Mouse (Mus musculus): ENCODE measurements around the gene Ptx4. TPM values are rescaled to one million over a fixed set of nuclear protein-coding genes. Genes with fewer than 3 reads are reported as not detected.
A peak's percentile ranks its signal among the peaks of the same experiment; 100 is the strongest.
"Not testable (repeated sequence)": the region's sequence is repeated elsewhere in the genome, so short reads cannot be mapped to it uniquely, and the experiment has no call there.

Gene Ptx4
- polyA plus RNA-seq, 1 experiment from 2014 or later: not detected

- not testable (repeated sequence) for H3K4me3 ChIP-seq (replicated peaks; ENCODE audit: low read depth, low read length); H3K27ac ChIP-seq (replicated peaks; ENCODE audit: low read depth, low read length); DNase-seq; H3K4me2 ChIP-seq (ENCODE audit: low read length); H3K9me3 ChIP-seq (ENCODE audit: control insufficient read depth, low read length); H3K36me3 ChIP-seq (ENCODE audit: control insufficient read depth, insufficient read depth, low read length); H3K4me1 ChIP-seq (ENCODE audit: control insufficient read depth, insufficient read depth, low read length); ATAC-seq (ENCODE audit: low FRiP score, low TSS enrichment); H3K27me3 ChIP-seq (ENCODE audit: control insufficient read depth, insufficient read depth, low read length); H3K9ac ChIP-seq (replicated peaks; ENCODE audit: low read length)
- WGBS: 70% methylated on average over 3 of the region's 3 CpGs
Measured at GRCm38 (mm10) chr17:25125442-25126060, 5.0 kb downstream of the Ptx4 start.

DNA sequence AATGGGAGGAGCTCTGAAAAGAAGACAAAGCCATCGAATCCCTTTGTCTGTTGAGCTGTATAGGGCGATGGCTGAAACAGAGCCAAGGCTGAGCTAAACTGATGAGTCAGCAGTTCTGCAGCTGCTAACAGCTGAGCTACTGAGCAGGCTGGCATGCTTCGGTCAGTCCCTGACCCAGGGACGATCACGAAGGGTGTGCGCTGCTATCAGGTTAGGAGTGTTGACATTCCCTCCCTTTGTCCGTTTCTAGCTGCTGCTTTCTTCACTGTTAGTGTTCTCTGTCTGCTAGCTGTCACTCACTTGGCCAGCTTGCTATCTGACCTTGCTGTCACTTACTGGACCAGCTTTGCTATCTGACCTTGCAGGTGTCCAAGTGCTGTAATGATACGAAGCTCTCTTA is 6.5 kb downstream of the Ptx4 start:
- Histone ChIP-seq H3K4me2 (ENCODE audit: low read length) (no peak overlapping the region), H3K4me3 (replicated peaks; ENCODE audit: low read depth, low read length) (no peak overlapping the region), H3K9me3 (ENCODE audit: control insufficient read depth, low read length) (no peaks in the 10 kb centered on the region), H3K27ac (replicated peaks; ENCODE audit: low read depth, low read length) (no peak overlapping the region), H3K27me3 (ENCODE audit: control insufficient read depth, insufficient read depth, low read length) (no peaks in the 10 kb centered on the region; the same call in 1 of the 2 replicates), H3K9ac (replicated peaks; ENCODE audit: low read length) (no peak overlapping the region; the same call in 1 of the 2 replicates), H3K4me1 (ENCODE audit: control insufficient read depth, insufficient read depth, low read length) (no peaks in the 10 kb centered on the region), H3K36me3 (ENCODE audit: control insufficient read depth, insufficient read depth, low read length) (no peaks in the 10 kb centered on the region)
- peak; percentile 14 for DNase-seq
- 66% methylated on average over 8 of the region's 8 CpGs for WGBS
- no peak for ATAC-seq (ENCODE audit: low FRiP score, low TSS enrichment)

DNA sequence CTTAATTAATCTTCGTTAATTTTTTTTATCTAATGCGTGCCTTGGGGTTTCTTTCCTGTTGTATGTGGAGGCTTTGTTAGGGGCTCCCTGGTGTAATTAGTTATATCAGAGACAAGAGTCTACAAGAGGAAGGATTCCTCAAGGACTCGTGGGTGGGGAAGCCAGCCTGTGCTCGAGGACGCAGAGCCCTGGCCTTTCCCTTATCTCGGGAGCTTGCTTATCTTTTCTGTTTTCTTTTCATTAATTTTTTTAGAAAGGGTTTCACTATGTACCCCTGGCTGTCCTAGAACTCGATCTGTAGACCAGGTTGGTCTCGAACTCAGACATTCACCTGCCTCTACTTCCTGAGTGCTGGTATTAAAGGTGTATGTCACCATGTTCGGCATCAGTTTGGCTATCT is 7.1 kb downstream of the Ptx4 start:
- Histone ChIP-seq H3K36me3 (ENCODE audit: control insufficient read depth, insufficient read depth, low read length) (no peaks in the 10 kb centered on the region), H3K27ac (replicated peaks; ENCODE audit: low read depth, low read length) (no peak overlapping the region), H3K4me3 (replicated peaks; ENCODE audit: low read depth, low read length) (no peak overlapping the region), H3K4me1 (ENCODE audit: control insufficient read depth, insufficient read depth, low read length) (no peaks in the 10 kb centered on the region), H3K9me3 (ENCODE audit: control insufficient read depth, low read length) (no peaks in the 10 kb centered on the region), H3K9ac (replicated peaks; ENCODE audit: low read length) (no peak overlapping the region), H3K4me2 (ENCODE audit: low read length) (no peak overlapping the region), H3K27me3 (ENCODE audit: control insufficient read depth, insufficient read depth, low read length) (no peaks in the 10 kb centered on the region; the same call in 1 of the 2 replicates)
- WGBS: 83% methylated on average over 9 of the region's 9 CpGs
- no peak for ATAC-seq (ENCODE audit: low FRiP score, low TSS enrichment)
- DNase-seq: no peak

DNA sequence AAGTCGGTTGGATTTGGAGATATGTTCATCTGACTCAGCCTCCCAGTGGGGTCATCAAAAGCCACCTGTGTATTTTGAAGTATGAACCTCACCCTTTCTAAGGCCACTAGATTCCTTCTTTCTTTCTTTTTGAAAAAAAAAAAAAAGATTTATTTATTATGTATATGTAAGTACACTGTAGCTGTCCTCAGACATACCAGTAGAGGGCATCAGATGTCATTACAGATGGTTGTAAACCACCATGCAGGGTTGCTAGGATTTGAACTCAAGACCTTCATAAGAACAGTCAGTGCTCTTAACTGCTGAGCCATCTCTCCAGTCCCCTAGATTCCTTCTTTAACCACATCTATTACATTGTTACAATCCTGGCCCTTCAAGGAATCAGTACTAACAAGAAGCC is 9.5 kb downstream of the Ptx4 start:
- Histone ChIP-seq H3K4me1 (ENCODE audit: control insufficient read depth, insufficient read depth, low read length) (peaks cover 7% of the 10 kb centered on the region), H3K9me3 (ENCODE audit: control insufficient read depth, low read length) (no peaks in the 10 kb centered on the region), H3K27ac (replicated peaks; ENCODE audit: low read depth, low read length) (no peak overlapping the region), H3K27me3 (ENCODE audit: control insufficient read depth, insufficient read depth, low read length) (no peaks in the 10 kb centered on the region), H3K36me3 (ENCODE audit: control insufficient read depth, insufficient read depth, low read length) (no peaks in the 10 kb centered on the region), H3K4me2 (ENCODE audit: low read length) (no peak overlapping the region), H3K9ac (replicated peaks; ENCODE audit: low read length) (no peak overlapping the region), H3K4me3 (replicated peaks; ENCODE audit: low read depth, low read length) (no peak overlapping the region)
- WGBS: 88% methylated on average over 1 of the region's 1 CpGs
- DNase-seq: no peak
- no peak for ATAC-seq (ENCODE audit: low FRiP score, low TSS enrichment)

GRCm38 (mm10) chr17:25133275-25133698 is 12.7 kb downstream of the Ptx4 start, which contains the start of gene Clcn7:
Gene Clcn7 (plus strand): TSS chr17:25133391.
- no peak within 1 kb of the TSS for H3K27ac ChIP-seq (replicated peaks; ENCODE audit: low read depth, low read length)
- ATAC-seq (ENCODE audit: low FRiP score, low TSS enrichment): peak; percentile 86

DNA sequence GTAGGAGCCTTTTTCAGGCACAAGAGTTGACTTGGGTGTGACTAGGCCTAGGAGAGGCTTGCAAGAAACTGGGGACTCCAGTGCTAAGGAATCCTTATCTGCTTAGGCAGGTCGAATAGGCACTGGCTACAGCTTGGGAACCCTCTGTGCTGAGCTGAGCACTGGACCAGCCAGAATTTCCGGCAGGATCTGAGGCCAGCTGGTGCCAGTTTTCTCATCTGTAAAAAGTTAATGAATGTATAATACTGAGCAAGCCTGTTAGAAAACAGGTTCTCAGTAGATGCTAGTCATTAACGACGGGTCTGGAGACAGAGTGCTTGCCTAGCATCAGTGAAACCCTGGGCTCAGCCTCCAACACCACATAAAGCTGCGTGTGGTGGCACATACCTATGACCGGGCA is 15.1 kb downstream of the Ptx4 start:
- ATAC-seq (ENCODE audit: low FRiP score, low TSS enrichment) (no peak), DNase-seq (no peak)
- H3K4me2 ChIP-seq (ENCODE audit: low read length): no peak overlapping the region
- H3K9me3 ChIP-seq (ENCODE audit: control insufficient read depth, low read length): no peaks in the 10 kb centered on the region
- 92% methylated on average over 6 of the region's 6 CpGs for WGBS
- H3K27ac ChIP-seq (replicated peaks; ENCODE audit: low read depth, low read length): no peak overlapping the region
- peaks cover 7% of the 10 kb centered on the region for H3K4me1 ChIP-seq (ENCODE audit: control insufficient read depth, insufficient read depth, low read length)
- H3K4me3 ChIP-seq (replicated peaks; ENCODE audit: low read depth, low read length): no peak overlapping the region
- H3K9ac ChIP-seq (replicated peaks; ENCODE audit: low read length): no peak overlapping the region
- no peaks in the 10 kb centered on the region for H3K27me3 ChIP-seq (ENCODE audit: control insufficient read depth, insufficient read depth, low read length)
- peaks cover 7% of the 10 kb centered on the region for H3K36me3 ChIP-seq (ENCODE audit: control insufficient read depth, insufficient read depth, low read length)

More at GRCm38 (mm10) chr17:25133275-25133698, 12.7 kb downstream of the Ptx4 start, which contains the start of gene Clcn7:
- H3K4me3 ChIP-seq (replicated peaks; ENCODE audit: low read depth, low read length): peak within 1 kb of the TSS; percentile 79
- no peaks in the 10 kb centered on the region for H3K9me3 ChIP-seq (ENCODE audit: control insufficient read depth, low read length)
- WGBS: under 1% methylated on average over 40 of the region's 40 CpGs
- peaks cover 4% of the 10 kb centered on the region for H3K36me3 ChIP-seq (ENCODE audit: control insufficient read depth, insufficient read depth, low read length)
- peaks cover 7% of the 10 kb centered on the region for H3K4me1 ChIP-seq (ENCODE audit: control insufficient read depth, insufficient read depth, low read length)
- peak within 1 kb of the TSS; percentile 68 for H3K9ac ChIP-seq (replicated peaks; ENCODE audit: low read length)
- H3K4me2 ChIP-seq (ENCODE audit: low read length): peak within 1 kb of the TSS; percentile 75
- peak; percentile 98 for DNase-seq
- H3K27me3 ChIP-seq (ENCODE audit: control insufficient read depth, insufficient read depth, low read length): no peaks in the 10 kb centered on the region

DNA sequence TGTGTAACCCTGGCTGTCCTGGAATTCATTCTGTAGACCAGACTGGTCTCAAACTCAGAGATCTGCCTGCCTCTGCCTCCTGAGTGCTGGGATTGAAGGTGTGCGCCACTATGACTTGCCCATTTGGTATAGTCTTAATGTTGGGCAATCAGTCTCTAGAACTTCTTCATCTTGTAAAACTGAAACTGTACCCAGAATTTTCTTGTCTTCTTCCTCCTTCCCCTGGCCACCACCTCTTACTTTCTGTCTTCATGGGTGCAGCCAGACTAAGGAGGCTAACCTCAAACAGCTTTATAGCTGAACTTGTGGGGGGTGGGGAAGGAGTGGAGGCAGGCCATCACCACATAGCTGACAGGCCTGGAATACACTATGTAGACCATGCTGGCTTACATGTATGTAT is 18.2 kb downstream of the Ptx4 start:
- peaks cover 6% of the 10 kb centered on the region for H3K4me1 ChIP-seq (ENCODE audit: control insufficient read depth, insufficient read depth, low read length)

DNA sequence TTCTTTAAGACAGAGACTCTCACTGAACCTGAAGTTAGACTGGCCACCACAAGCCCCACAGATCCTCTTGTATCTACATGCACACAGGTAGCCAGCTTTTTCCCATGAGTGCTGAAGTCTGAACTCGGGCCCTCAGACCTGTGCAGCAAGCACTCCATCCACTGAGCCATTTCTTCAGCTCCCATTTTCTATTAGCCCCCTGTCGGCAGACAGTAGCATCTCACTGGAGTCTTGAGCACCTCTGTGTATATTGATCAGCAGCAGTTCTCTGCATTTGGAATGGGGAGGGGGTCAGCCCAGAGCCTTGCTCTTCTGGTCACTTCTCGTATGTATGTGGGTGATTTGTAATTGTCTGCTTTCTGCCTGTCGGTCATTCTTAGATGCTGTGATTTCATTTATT is 19.4 kb downstream of the Ptx4 start:
- H3K27me3 ChIP-seq (ENCODE audit: control insufficient read depth, insufficient read depth, low read length): no peaks in the 10 kb centered on the region
- no peak overlapping the region for H3K9ac ChIP-seq (replicated peaks; ENCODE audit: low read length)
- H3K27ac ChIP-seq (replicated peaks; ENCODE audit: low read depth, low read length): no peak overlapping the region
- WGBS: 75% methylated on average over 4 of the region's 4 CpGs
- peak; percentile 8 for DNase-seq
- no peaks in the 10 kb centered on the region for H3K9me3 ChIP-seq (ENCODE audit: control insufficient read depth, low read length)
- no peak overlapping the region for H3K4me3 ChIP-seq (replicated peaks; ENCODE audit: low read depth, low read length)
- no peaks in the 10 kb centered on the region for H3K4me1 ChIP-seq (ENCODE audit: control insufficient read depth, insufficient read depth, low read length)
- no peak overlapping the region for H3K4me2 ChIP-seq (ENCODE audit: low read length)
- no peak for ATAC-seq (ENCODE audit: low FRiP score, low TSS enrichment)
- peaks cover 14% of the 10 kb centered on the region for H3K36me3 ChIP-seq (ENCODE audit: control insufficient read depth, insufficient read depth, low read length)

More for the DNA sequence above, 18.2 kb downstream of the Ptx4 start:
- Histone ChIP-seq H3K4me2 (ENCODE audit: low read length) (no peak overlapping the region), H3K27ac (replicated peaks; ENCODE audit: low read depth, low read length) (no peak overlapping the region), H3K4me3 (replicated peaks; ENCODE audit: low read depth, low read length) (no peak overlapping the region), H3K9ac (replicated peaks; ENCODE audit: low read length) (no peak overlapping the region), H3K36me3 (ENCODE audit: control insufficient read depth, insufficient read depth, low read length) (peaks cover 11% of the 10 kb centered on the region), H3K27me3 (ENCODE audit: control insufficient read depth, insufficient read depth, low read length) (no peaks in the 10 kb centered on the region), H3K9me3 (ENCODE audit: control insufficient read depth, low read length) (no peaks in the 10 kb centered on the region)
- ATAC-seq (ENCODE audit: low FRiP score, low TSS enrichment) (no peak), DNase-seq (no peak)
- WGBS: 97% methylated on average over 1 of the region's 1 CpGs

DNA sequence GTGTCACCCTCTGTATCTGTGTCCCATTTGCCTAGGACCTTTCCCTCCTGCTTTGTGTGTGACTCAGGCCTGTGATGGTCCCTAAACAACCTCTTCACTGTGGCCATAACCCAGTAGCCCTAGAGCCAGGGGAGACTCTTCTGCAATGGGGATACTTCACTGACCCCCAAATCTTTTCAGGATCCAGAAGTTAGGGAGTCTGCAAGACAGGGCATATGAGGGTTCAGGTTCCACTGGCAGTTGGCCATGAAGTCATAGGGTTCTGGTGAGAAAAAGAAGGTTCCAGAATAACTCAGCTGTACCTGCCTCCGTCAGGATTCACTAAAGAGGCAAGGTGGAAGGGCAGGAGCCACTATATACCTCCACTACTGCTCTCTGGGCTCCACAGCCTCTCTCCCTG is 41.6 kb downstream of the Ptx4 start, which contains the start of gene Ccdc154:
Gene Ccdc154, plus strand, starts transcription at position 301 of the 400 bp plus-strand sequence.
- ATAC-seq (ENCODE audit: low FRiP score, low TSS enrichment): no peak
- no peak within 1 kb of the TSS for H3K4me3 ChIP-seq (replicated peaks; ENCODE audit: low read depth, low read length)
- H3K4me1 ChIP-seq (ENCODE audit: control insufficient read depth, insufficient read depth, low read length): no peaks in the 10 kb centered on the region
- no peaks in the 10 kb centered on the region for H3K9me3 ChIP-seq (ENCODE audit: control insufficient read depth, low read length)
- 93% methylated on average over 1 of the region's 1 CpGs for WGBS
- DNase-seq: no peak
- peaks cover 43% of the 10 kb centered on the region for H3K36me3 ChIP-seq (ENCODE audit: control insufficient read depth, insufficient read depth, low read length)
- H3K27me3 ChIP-seq (ENCODE audit: control insufficient read depth, insufficient read depth, low read length): no peaks in the 10 kb centered on the region
- H3K9ac ChIP-seq (replicated peaks; ENCODE audit: low read length): no peak within 1 kb of the TSS
- no peak within 1 kb of the TSS for H3K4me2 ChIP-seq (ENCODE audit: low read length)
- H3K27ac ChIP-seq (replicated peaks; ENCODE audit: low read depth, low read length): no peak within 1 kb of the TSS
